Mouse (Mus musculus) naive thymus-derived CD4-positive, alpha-beta T cell, adult 2 months (primary cell): Measurements from ENCODE around the gene Pfkfb3.

Source experiments
- DNase-seq: peaks from one replicate; pipeline ENCODE4 v3.0.0-alpha.2; 2011; ENCODE audit warnings: low read depth

The Pfkfb3 gene

DNA sequence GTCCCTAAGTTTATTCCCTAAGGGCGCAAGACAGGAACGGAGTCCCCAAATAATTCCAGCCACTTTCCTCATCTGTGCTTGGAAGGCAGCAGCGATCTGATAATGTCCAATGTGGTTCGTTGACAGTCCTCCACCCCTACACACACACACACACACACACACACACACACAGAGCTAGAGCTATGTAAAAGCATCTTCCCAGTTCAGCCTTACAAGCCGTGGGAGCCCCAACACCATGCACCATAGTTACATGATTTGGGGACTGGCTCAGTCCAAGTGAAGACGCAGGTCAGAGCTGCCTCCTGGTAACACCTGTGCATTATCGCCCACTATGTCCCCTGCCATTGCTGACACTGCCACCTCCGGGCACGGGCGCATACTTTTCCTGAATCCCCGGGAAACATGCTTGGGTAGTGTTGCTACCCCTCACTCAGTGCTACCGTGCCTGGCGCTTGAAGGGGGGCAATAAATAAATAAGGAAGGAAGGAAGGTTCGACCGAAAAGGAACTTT is 51.6 kb downstream of the Pfkfb3 start:
- no peak for DNase-seq

DNA sequence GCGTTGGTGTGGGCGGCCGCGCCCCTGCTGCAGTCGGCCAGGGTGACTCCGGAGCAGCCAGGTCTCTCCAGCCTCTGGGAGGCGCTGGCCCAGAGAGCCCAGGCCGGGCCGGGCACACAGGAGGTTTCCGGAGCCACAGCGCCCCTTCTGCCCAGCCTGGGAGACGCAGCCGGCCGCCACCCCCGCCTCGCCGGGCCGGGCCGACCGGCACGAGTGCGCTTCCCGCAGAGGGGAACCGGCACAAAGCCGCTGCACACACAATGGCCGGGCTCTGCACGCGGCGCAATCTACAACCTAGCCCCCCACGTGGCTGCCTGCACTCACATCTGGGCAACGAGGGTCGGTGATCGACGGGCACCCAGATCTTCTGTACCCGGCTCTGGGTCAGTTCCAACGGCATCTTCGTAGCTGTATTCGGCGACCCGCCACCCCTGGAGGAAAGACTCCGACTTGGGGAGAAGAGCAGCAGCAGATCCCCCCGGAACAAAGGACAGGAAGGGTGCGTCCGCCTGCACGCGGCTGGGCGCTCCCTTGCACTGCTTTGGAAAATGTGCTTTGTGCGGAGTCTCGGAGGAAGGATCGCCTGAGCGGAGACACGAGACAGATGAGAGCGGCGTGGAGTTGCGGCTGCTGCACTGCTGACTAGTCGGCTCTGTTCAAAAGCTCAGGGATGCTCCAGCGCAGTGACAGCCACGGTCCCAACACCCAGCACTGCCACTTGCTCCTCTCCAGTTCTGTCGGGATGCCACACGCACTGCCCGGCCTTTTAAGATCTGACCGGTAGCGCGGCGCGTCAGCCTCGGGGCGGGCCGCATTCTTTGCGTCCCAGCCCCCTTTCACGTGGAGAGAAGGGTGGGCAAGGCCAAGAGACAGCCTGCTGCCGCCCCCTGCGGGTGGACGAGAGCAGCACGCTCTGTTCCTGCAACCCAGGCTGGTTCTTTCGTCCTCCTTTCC is 52.3 kb downstream of the Pfkfb3 start:
- DNase-seq, result peak; percentile 82

DNA sequence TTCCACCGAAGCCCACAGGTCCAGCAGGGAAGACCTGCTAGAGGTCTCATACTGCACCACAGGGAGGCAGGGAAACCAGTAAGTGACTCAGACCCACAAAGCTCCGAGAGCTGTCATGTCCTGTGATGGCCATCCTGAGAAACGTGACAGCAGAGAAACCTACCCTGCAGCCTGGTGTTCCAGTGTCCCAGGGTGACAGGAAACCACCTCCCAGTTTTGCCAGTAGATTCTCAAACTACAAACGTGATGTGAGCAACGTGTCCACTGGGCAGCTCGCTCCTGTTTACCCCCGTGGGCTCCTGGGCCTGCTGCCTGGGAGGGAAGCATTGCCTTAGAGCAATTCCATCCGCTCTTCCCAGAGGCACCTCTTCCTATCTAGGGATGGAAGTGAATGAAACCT is 53.2 kb downstream of the Pfkfb3 start:
- no peak for DNase-seq

DNA sequence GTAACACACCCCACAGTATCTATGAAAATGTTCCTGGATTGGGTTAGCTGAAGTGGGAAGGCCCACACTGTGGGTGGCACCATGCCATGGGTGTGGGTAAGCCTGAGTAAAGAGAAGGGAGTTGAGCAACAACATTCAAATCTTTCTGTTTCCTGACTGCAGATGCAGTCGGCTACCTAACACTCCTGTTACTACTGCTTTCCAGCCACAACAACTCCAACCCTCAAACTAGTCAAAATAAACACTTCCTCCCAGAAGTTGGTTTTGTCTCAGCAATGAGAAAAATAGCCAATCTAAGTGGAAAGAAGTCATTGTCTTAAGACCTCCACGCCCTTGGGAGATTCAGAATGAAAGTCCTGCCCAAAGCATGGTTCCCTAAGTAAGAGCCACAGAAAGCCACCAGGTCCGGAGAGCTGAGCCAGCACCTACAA is 57.3 kb downstream of the Pfkfb3 start:
- DNase-seq, result peak; percentile 9

DNA sequence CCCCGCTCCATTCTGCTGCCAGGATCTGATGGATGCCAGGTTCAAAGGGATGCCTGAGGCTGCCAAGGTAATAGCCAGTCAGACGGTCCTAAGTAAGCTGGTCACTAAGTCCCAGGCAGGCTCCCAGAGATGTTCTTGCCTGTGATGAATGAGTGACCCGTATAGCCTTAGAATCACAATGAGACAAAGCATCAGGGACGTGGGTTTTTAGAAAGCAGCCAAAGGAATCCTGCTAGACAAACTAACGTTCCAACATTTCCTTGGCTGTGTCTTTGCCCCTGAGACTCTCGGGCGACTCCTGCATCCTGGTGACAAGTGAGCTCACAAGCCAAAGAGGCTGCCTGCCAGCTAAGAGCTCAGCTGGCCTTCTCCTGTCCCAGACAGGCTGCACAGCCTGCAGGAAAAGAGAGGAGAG is 59.0 kb downstream of the Pfkfb3 start:
- DNase-seq, result no peak

DNA sequence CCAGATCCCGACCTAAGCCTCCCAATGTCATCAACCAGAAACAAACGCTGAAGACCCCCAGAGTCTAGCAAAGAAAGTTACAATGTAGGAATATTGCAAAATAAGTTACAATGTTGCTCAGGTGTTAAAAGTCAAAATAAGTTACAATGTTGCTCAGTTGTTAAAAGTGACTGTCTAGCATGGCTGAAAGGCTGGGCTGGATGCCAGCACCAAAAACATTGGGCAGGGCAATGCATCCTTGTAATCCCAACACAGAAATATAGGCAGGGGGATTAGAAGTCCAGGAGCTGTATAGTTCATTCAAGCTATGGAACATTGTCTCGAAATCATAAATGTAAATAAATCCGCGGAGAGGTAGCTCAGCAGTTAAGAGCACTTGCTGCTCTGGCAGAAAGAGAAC is 61.0 kb downstream of the Pfkfb3 start:
- DNase-seq, result no peak

DNA sequence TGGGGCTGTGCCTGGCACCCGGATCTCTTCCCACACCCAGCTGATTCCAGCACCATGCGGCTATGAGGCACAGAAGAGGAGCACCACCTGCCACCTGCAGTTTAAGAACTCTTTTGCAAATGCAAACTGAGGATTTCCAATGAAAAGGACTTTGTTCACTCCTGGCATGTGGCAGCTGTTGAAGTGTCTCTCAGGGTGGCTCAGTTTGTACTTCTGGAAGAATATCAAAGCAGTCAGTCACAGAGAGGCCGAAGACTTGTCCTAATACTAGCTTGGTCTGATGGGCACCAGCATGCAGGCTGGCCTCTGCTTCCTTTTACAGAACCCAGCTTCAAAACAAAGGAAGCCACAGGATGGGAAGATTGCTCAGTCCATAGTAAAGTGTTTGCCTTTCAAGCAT is 62.4 kb downstream of the Pfkfb3 start:
- no peak for DNase-seq

DNA sequence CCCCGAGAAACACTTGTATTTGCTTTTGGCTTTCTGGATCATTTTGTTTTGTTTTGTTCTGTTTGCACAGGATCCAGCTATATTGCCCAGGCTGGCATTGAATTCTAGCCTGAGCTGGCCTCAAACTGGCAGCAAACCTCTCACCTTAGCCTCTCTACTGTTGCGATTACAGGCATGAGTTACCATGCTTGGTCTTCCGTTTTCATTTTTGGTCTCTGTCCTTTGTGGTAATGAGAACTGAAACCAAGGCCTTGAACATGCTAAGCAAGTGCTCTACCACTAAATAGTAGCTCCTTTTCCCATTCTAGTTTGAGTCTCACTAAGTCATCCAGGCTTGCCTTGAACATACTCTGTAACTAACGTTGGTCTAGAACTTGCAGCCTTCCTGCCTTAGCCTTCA is 63.3 kb downstream of the Pfkfb3 start:
- DNase-seq, result no peak

DNA sequence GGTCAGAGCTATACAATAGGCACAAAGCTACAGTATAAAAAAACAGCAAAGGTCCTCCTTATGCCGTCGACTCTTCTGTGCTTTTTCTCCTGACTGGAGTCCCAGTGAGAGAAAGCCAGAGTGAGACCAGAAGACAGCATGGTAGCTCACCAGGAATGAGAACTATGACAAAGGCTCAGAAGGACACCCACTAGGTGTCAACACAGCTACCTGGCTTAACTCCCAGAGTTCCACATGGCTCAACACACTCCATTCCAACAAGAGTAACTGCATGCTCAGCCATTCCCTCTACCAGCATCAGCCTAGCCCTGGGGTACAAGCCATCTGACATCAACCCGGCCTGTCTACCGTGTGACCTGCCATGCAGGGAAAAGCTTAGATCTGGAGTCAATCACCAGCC is 70.7 kb downstream of the Pfkfb3 start:
- DNase-seq, result no peak

DNA sequence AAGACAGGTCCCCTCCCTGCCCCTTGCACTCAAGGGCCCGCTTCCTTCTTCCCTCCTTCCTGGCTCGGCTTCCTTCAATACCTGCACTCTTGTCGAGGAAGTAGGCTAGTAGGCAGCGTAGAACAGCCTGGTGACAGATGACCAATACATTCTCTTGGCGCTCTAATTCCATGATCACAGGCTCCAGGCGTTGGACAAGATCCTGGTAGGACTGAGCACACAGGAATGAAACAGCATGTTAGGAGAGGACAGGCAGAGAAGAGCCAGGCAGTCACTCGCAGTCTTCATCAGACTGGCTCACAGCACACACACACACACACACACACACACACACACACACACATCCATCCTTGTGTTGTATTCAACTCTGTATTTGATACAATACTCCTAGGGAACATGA is 71.5 kb downstream of the Pfkfb3 start:
- no peak for DNase-seq

DNA sequence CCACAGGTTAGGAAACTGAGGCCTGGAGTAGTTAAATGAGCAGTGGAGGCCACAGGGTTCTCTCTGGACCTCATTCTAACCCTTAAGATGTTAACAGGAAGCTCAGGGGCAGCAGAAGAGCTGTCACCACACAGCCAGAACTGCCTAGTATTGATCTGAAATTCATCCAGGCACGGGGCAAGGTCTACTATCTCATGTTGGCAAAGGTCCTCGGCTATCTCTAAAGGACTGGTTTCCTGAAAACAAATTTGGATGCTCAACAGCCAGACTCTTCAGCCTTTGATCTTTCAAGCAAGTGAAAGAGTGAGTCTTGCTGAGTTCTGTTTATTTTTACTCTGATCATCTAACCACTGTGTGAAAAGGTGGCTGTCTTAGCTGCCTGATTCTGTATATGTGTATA is 74.9 kb downstream of the Pfkfb3 start:
- DNase-seq, result no peak

DNA sequence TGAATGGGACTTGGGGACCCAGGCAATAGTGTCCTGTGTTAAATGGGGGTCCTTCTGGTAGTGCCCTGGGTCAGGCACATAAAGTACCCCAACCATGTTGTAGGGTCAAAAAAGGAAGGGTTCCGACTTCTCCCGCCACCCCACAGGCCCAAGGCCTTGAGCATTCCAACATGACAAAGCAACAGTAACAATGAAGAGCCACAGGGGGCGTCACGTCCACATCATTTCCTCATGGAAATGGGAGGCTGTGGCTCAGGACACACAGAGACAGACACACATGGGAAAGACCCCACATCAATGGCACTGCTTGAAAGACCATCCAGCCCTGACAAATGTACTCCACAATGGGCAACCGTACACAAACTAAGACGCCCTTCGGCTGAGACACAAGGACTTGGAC is 78.6 kb downstream of the Pfkfb3 start:
- no peak for DNase-seq

DNA sequence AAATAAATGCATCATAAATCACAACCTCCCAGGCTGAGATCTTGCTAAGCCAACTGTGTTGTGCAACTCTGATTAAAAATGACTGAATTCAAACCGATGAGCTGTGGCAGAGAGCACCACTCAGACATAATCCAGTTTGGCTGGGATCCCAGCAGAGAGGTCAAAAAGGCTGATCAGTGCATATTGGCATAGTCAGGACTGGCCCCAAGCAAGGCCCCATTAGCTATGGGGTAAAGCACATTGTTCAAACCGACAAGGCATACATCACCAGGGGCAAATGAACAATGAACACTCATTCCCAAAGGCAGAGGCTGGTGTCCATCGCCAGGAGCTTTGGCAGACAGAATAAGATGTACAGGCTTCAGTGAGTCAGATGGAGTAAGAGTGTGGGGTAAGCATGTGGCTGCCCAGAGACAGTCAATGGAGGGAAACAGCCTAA is 89.2 kb downstream of the Pfkfb3 start:
- DNase-seq, result no peak

DNA sequence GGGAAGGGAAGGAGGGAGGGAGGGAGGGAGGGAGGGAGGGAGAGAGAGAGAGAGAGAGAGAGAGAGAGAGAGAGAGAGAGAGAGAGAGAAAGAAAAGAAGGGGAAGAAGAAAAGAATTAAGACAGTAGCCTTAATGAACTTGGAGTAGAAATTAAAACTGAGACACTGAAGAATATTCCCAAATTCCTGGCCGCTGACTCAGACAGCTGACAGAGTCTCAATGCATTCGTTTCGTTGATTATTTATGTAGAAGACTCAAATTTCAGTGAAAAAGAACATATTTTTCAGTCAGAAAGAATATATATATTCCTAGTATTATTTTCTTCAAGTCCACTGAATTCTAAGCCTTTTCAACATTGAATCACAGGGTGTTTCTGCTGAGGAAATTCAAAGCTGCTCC is 92.9 kb downstream of the Pfkfb3 start:
- no peak for DNase-seq

DNA sequence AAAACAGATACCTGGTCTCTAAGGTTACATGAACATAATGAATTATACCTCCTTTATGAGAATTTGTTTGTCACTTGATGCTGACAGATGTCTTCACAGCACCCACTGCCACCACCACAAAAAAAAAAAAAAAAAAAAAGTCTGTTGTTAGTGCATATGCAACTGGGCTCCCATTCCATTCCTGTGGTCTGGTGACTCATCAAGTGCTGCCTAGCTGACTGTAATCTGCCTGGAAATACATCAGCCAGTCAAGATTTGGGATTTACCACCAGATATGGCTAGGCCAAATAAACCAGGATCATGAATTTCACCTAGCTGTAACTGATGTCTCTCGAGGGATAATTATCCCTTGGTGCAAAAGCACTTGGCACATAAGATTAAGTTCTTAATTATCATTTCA is 95.4 kb downstream of the Pfkfb3 start:
- no peak for DNase-seq

DNA sequence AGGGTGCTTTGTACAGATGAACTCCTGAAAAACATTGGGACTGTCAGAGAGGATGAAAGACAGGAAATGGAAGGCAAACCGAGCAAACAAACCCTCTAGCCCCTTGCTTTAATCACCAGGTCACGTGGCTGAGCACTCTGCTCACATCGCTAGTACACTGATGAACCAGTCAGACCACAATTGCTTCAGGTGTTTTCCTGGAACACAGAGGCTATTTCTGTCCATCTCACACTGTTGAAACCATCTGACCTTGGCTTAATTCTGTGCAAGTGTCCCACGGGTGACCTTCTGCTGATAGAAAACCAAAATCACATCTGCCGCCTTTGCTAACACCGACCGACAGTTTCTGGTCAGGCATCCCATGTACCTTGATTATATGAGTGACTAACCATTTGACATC is 96.0 kb downstream of the Pfkfb3 start:
- DNase-seq, result no peak

DNA sequence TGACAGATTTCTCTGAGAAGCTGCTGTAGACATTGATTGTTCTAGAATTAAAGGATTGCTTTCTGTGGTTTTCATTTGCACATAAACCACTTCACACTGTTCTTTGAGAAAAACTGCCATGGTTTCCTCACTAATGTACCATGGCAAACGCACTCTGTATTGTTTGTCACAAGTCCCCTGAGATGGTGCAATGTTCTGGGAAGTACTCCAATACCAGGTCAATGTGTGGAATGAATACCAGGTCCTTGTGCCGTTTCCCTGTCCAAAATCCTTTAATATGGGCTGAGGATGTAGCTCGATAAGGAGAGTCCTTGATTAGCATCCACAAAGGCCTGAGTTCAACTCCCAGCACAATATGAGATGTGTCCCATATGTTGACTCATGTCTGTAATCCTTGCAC is 105.2 kb downstream of the Pfkfb3 start:
- no peak for DNase-seq

DNA sequence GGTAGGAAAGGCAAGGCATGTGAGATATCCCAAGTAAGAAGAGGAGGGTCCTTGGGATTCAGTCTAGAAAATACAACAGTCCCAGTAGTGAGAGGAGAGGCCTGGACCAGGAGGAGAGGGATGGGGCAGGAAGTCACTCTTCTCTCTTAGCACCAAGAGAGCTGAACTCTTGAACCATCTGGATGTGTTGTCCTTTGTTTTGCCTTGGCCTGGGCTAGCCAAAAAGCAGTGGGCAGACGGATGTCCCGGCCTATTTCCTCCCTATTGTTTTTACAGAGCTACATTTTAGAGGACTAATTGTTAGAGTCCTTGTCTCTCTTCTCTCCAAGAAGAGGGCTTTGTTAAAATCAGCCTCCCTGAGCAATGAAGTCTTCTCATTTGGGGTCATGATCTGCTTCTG is 106.0 kb downstream of the Pfkfb3 start:
- no peak for DNase-seq

DNA sequence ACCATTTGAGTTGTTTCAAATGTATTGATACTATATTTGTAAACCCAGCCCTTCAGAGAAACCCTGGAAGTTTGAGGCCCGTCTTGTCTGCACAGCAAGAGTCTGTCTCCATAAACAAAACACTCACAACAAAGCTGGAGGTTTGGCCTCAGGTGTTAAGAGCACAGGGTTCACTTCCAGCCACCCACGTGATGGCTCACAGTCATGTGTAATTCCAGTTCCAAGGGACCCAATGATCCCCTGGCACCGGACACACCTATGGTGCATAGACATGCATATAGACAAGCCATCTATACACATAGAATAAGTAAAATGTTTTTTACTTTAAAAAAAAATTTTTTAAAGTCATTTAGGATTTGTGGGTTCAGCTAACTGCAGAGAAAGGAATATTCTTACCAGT is 108.2 kb downstream of the Pfkfb3 start:
- DNase-seq, result no peak

DNA sequence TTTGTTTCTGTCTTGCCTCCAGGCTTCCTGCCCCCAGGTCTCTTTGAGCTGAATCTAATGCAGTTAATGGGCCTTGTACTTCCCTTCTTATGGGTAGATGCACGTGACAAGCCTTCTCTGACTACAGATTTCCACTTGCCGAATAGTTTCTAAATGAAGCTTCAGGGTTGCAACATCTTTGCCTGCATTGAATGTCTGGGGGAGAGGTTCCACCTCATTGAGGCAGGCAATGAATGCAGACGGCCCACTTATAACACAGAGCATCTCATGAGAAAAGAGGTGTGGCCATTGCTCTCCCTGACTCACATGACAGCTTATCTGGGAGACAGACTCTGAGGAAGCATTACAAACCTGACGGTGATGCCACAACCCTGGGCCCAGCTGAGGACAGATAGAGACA is 112.0 kb downstream of the Pfkfb3 start:
- DNase-seq, result peak; percentile 18

DNA sequence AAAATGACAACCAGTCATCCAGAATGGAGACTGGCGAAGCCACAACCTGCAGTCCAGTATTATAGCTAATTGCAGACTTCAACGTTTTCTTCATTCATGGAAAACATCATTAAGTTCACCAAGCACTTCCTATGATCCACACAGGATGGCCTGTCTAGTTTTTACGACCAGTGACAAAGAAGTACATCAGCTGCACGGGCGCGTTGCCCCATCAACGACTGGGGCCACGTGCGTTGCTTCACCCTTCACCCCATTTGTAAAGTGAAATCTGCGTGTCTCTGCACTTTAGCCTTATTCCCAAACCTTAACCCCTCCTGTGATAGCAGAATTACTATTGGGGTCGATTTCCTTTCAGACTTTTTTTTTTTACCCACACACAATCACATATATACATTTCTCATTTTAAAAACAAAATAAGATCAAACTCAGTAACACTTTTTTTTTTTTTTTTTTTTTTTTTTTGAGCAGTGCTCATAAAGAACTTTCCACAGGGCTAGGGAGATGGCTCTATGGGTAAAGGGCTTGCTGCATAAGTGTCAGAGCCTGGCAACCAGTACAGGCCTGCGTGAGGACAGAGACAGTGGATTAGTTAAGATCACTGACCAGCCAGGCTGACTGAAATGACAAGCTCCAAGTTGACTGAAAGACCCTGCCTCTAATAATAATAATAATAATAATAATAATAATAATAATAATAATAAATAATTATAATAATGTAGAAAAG is 115.5 kb downstream of the Pfkfb3 start:
- no peak for DNase-seq

DNA sequence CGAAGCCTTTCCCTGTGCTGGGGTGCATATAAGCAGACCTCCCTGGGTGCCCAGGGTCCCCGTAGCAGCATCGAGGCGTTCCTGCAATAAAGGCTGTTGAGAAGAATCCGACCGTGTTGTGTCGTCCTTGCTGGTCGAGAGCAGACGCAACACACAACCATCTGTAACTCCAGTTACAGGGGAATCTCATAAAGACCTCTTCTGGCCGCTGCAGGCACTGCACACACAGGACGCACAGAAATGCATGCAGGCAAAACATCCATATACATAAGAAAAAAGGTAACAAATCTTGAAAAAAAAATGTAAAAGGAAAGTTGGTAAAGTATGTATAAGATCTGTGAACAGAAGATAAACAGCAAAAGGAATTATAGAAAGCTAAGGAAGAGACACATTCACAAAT is 117.5 kb downstream of the Pfkfb3 start:
- no peak for DNase-seq

DNA sequence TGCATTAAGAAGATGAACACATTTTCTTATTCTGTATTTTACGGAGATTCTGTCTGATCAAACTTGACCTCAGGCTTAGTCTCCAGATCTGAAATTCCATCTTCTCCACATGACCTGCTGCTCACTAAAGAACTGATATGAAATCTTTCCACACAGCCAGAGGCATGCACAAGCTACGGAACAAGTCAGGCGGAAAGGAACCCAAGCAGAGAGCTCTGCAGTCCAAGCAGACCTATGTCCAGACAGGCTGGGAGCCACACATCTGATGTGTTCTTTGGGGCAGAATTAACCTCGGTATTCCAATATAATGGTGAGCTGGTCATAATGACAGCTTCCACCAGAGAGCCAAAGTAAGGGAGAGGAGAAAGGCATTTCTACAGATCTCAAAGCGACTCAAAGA is 120.5 kb downstream of the Pfkfb3 start:
- no peak for DNase-seq
